Mouse (Mus musculus): ENCODE results near the gene Olfr206. TPM values are rescaled to one million over a fixed set of nuclear protein-coding genes. Genes with fewer than 3 reads are reported as not detected.
"Not testable (repeated sequence)": the region's sequence is repeated elsewhere in the genome, so short reads cannot be mapped to it uniquely, and the experiment has no call there.

Olfr206 gene
- not detected for total RNA-seq (2021)

DNA sequence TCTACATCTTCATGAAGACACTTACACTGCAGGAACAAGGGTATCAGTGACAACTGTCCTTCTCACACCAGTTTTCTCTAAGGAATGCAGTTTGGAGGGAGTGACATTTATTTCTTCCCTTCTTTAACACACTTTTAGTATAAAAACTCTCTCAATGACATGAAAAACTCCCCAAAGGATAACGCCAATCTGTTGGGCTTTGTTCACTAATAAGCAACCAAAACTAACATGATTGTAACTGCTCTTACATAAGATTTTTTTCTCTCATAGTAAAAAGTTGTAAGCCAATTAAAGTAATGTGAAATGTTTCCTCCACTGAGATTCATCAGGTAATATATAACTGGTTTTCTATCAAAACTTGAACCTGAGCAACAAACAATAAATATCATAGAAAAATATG lies at the start of gene Olfr206:
Olfr206 (minus strand) TSS at position 101 of the 400 bp plus-strand sequence.
- no peak for DNase-seq (ENCODE audit: extremely low spot score in 1 of 2, low spot score in 1 of 2)

DNA sequence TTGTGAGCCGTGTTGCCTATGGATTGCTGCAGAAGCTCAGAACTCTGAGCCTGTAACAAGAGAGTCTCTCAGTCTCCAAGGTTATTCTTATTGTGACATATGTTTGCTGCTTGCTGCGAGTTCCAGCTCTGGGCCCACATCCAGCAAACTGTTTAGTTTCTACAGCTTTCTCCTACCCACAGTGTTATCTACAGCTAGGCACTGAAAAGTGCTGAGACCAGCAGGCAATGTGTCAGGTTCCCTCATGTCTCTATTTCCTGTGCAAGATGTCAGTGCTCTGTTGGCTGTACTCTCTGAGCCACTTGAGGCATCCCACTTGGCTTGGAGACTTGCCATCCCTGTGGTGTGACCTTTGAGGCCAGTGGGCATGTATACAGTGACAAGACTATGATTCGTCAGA lies 44.3 kb upstream of the Olfr206 start:
- peak; percentile 23 to 35 for DNase-seq (ENCODE audit: extremely low spot score in 1 of 2, low spot score in 1 of 2)

DNA sequence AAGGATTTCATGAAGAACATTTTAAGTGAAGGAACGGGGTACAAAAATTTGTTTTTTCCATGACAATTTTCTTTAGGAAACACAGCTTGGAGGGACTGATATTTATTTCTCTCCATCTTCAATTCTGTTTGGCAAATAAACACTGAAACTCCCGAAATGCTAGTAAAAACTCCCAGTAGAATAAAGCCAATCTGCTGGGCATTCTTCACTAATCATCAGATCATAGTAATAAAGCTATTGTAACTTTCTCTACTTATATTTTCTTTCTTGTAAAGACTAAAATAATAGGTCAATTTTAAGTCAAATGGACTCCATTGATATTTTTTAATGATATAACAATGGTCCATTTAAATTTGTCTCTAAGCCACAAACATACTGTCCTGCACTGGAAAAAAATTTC lies 14.8 kb upstream of the Olfr206 start, which contains the start of gene Olfr209:
Olfr209 (minus strand) TSS at position 101 of the 400 bp plus-strand sequence.
- no peak for DNase-seq (ENCODE audit: extremely low spot score in 1 of 2, low spot score in 1 of 2)

DNA sequence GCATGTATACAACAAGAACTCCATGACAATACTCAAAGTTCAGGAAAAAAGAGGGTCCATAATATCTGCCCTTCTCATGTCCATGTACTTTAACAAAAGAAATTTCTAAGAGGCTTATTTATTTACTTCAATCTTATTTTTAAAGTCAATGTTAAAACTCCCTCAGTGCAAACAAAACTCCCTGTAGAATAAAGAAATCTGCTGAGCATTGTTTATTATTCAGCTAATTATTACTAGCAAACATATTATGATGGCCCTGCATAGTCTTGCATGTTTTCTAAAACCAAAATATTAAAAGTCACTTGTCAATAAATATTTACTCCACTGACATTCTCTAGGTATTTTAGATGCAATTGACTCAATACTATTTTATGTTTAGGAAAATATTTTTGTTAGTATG lies 18.0 kb downstream of the Olfr206 start, which contains the start of gene Olfr205:
Olfr205 (minus strand) TSS at position 101 of the 400 bp plus-strand sequence.
- no peak for DNase-seq (ENCODE audit: extremely low spot score in 1 of 2, low spot score in 1 of 2)

DNA sequence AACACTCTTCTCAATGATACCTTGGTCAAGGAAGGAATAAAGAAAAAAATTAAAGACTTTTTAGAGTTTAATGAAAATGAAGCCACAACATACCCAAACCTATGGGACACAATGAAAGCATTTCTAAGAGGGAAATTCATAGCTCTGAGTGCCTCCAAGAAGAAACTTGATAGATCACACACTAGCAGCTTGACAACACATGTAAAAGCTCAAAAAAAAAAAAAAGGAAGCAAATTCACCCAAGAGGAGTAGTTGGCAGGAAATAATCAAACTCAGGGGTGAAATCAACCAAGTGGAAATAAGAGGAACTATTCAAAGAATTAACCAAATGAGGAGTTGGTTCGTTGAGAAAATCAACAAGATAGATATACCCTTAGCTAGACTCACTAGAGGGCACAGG lies 25.8 kb downstream of the Olfr206 start:
- DNase-seq (ENCODE audit: extremely low spot score in 1 of 2, low spot score in 1 of 2) = not testable (repeated sequence)

DNA sequence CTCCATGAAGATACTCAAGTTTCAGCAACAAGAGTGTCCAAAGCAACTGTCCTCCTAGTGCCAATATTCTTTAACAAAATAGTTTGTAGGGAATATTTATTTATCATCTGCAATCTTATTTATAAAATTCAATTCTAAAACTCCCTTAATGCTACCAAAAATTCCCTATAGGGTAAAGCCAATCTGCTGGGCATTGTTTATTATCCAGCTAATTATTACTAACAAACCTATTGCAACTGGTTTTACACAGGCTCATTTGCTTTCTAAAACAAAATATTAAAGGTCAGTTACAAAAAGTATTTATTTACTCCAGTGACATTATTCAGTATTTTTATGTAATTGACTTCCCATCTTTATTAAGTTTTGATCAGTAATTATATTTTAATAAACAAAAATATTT lies 30.9 kb downstream of the Olfr206 start, which contains the start of gene Olfr204:
Olfr204 (minus strand) TSS at position 101 of the 400 bp plus-strand sequence.
- no peak for DNase-seq (ENCODE audit: extremely low spot score in 1 of 2, low spot score in 1 of 2)

DNA sequence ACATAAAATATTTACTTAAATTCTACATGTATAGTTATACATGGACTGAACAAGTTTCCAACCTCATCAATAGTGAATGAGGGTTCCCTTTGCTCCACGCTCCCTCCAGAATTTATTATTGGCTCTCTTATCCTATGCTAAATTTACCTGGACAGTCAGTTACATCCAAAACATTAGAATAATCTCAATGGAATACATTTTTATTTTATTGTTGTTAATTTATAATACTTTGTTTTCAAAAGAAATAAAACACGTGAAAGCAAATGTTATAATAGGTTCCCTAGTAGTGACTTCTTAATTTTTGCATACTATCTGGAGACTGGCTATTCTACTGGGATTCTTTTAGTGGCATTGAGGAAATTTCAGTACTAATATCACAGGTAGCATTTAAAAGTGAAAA lies 50.5 kb downstream of the Olfr206 start, which contains the start of gene Olfr203:
Olfr203 (plus strand) TSS at position 301 of the 400 bp plus-strand sequence.
- DNase-seq (ENCODE audit: extremely low spot score in 1 of 2, low spot score in 1 of 2) = no peak

Other genes starting within 250 kb of the Olfr206 start
- not detected for gene Olfr193, start 237.4 kb downstream of the Olfr206 start, total RNA-seq (2021)
- not detected for gene Olfr194, start 228.2 kb downstream of the Olfr206 start, total RNA-seq (2021)
- gene Olfr195, start 202.2 kb downstream of the Olfr206 start, total RNA-seq (2021) = not detected
- gene Olfr196, start 178.8 kb downstream of the Olfr206 start, total RNA-seq (2021) = not detected
- not detected for gene Olfr198, start 145.7 kb downstream of the Olfr206 start, total RNA-seq (2021)
- not detected for gene Olfr199, start 129.5 kb downstream of the Olfr206 start, total RNA-seq (2021)
- not detected for gene Olfr201, start 76.6 kb downstream of the Olfr206 start, total RNA-seq (2021)
- not detected for gene Olfr202, start 62.5 kb downstream of the Olfr206 start, total RNA-seq (2021)
- gene Olfr203, start 50.4 kb downstream of the Olfr206 start, total RNA-seq (2021) = not detected
- not detected for gene Olfr204, start 31.0 kb downstream of the Olfr206 start, total RNA-seq (2021)
- not detected for gene Olfr205, start 18.1 kb downstream of the Olfr206 start, total RNA-seq (2021)
- gene Olfr209, start 14.7 kb upstream of the Olfr206 start, total RNA-seq (2021) = not detected
- gene Gabrr3, start 58.1 kb upstream of the Olfr206 start, total RNA-seq (2021) = under 1 TPM in 1 of 2 experiments, not detected in 1; 0.15 TPM
- gene Riox2, start 122.5 kb upstream of the Olfr206 start, total RNA-seq (2021) = 10 to 100 TPM; 13.8 to 16.2 TPM